Mouse (Mus musculus): ENCODE results near the gene Zfp932. TPM values are rescaled to one million over a fixed set of nuclear protein-coding genes. Genes with fewer than 3 reads are reported as not detected.
"Not testable (repeated sequence)": the region's sequence is repeated elsewhere in the genome, so short reads cannot be mapped to it uniquely, and the experiment has no call there.

The Zfp932 gene
- polyA plus RNA-seq (2015; fragmentation: Nextera tagmentation; extraction: Ambion mirVana) = 27.5 and 34.2 TPM in 2 replicates

- DNase-seq (ENCODE audit: low spot score) = not testable (repeated sequence)
These were observed at the start of gene Zfp932 for GRCm38 (mm10) chr5:109996026-109996937. Gene Zfp932 (plus strand): TSS chr5:109996521.

GRCm38 (mm10) chr5:109950281-109950680, 46.0 kb upstream of the Zfp932 start:
- DNase-seq (ENCODE audit: low spot score) = no peak

- DNase-seq (ENCODE audit: low spot score) = not testable (repeated sequence)
These were observed 15.6 kb upstream of the Zfp932 start for GRCm38 (mm10) chr5:109980743-109981142.

- not testable (repeated sequence) for DNase-seq (ENCODE audit: low spot score)
These were observed 860 bp upstream of the Zfp932 start for GRCm38 (mm10) chr5:109995461-109995860.

- not testable (repeated sequence) for DNase-seq (ENCODE audit: low spot score)
These were observed 19.5 kb downstream of the Zfp932 start for GRCm38 (mm10) chr5:110015775-110016174.

- DNase-seq (ENCODE audit: low spot score) = no peak
These were observed 27.0 kb downstream of the Zfp932 start for GRCm38 (mm10) chr5:110023273-110023672.

- peak; percentile 44 for DNase-seq (ENCODE audit: low spot score)
These were observed 27.5 kb downstream of the Zfp932 start for GRCm38 (mm10) chr5:110023694-110024427.

- peak; percentile 87 for DNase-seq (ENCODE audit: low spot score)
These were observed 61.5 kb downstream of the Zfp932 start for GRCm38 (mm10) chr5:110057637-110058408.

Other genes with a start within 250 kb of the Zfp932 start
- 17.6 and 21.1 TPM in 2 replicates for gene 4930522L14Rik, start 244.6 kb upstream of the Zfp932 start, polyA plus RNA-seq (2015; fragmentation: Nextera tagmentation; extraction: Ambion mirVana)
- 1.2 and 1.5 TPM in 2 replicates for gene Gm15446, start 73.1 kb upstream of the Zfp932 start, polyA plus RNA-seq (2015; fragmentation: Nextera tagmentation; extraction: Ambion mirVana)
- gene Gm17655, start 76.0 kb downstream of the Zfp932 start, polyA plus RNA-seq (2015; fragmentation: Nextera tagmentation; extraction: Ambion mirVana) = 4.6 and 5.2 TPM in 2 replicates
- 2.3 and 2.8 TPM in 2 replicates for gene Gm35315, start 97.9 kb downstream of the Zfp932 start, polyA plus RNA-seq (2015; fragmentation: Nextera tagmentation; extraction: Ambion mirVana)
- gene Plcxd1, start 103.4 kb downstream of the Zfp932 start, polyA plus RNA-seq (2015; fragmentation: Nextera tagmentation; extraction: Ambion mirVana) = 3.3 and 3.5 TPM in 2 replicates
- 32.0 and 36.8 TPM in 2 replicates for gene Gtpbp6, start 111.7 kb downstream of the Zfp932 start, polyA plus RNA-seq (2015; fragmentation: Nextera tagmentation; extraction: Ambion mirVana)
- 4.9 and 5.8 TPM in 2 replicates for gene Zfp605, start 113.6 kb downstream of the Zfp932 start, polyA plus RNA-seq (2015; fragmentation: Nextera tagmentation; extraction: Ambion mirVana)
- gene Chfr, start 139.3 kb downstream of the Zfp932 start, polyA plus RNA-seq (2015; fragmentation: Nextera tagmentation; extraction: Ambion mirVana) = 75.1 and 82.2 TPM in 2 replicates
- gene Golga3, start 180.2 kb downstream of the Zfp932 start, polyA plus RNA-seq (2015; fragmentation: Nextera tagmentation; extraction: Ambion mirVana) = 12.1 and 12.3 TPM in 2 replicates
- gene Ankle2, start 234.5 kb downstream of the Zfp932 start, polyA plus RNA-seq (2015; fragmentation: Nextera tagmentation; extraction: Ambion mirVana) = 22.9 and 26.4 TPM in 2 replicates

Measured in thymus, postnatal 0 days (tissue).